Mouse (Mus musculus) gastrocnemius, adult 8-10 months (tissue): ENCODE results near the gene Eefsec. TPM values are rescaled to one million over a fixed set of nuclear protein-coding genes. Genes with fewer than 3 reads are reported as not detected.

Experiments used
- DNase-seq, 2 experiments: peaks; one replicate each; pipeline ENCODE4 v3.0.0; 2022; ENCODE audit warnings: low spot score in 2 of 2
- total RNA-seq, 4 experiments: library from RNA; stranded (reverse); gene quantifications; 2 replicates each; pipeline ENCODE4 v1.2.4; 2022

Gene Eefsec
- total RNA-seq, 4 experiments from 2014 or later, result 7.3 to 9.4 (median 8.7) TPM

GRCm38 (mm10) chr6:88416130-88416758, 30.1 kb downstream of the Eefsec start:
- no peak for DNase-seq

GRCm38 (mm10) chr6:88412604-88413003, 33.7 kb downstream of the Eefsec start:
- DNase-seq, result no peak

GRCm38 (mm10) chr6:88409492-88409891, 36.8 kb downstream of the Eefsec start:
- DNase-seq, result no peak

- DNase-seq, result no peak
Measured at GRCm38 (mm10) chr6:88400451-88400850, 45.9 kb downstream of the Eefsec start.

- DNase-seq, result no peak
Measured at GRCm38 (mm10) chr6:88397985-88398384, 48.4 kb downstream of the Eefsec start.

- peak; percentile 25 to 47 for DNase-seq
Measured at GRCm38 (mm10) chr6:88388946-88389345, 57.4 kb downstream of the Eefsec start.

GRCm38 (mm10) chr6:88387836-88388724, 58.3 kb downstream of the Eefsec start:
- no peak for DNase-seq

GRCm38 (mm10) chr6:88384420-88385053, 61.8 kb downstream of the Eefsec start:
- no peak for DNase-seq

- DNase-seq, result no peak
Measured at GRCm38 (mm10) chr6:88383734-88384133, 62.6 kb downstream of the Eefsec start.

GRCm38 (mm10) chr6:88379756-88380155, 66.6 kb downstream of the Eefsec start:
- no peak for DNase-seq

GRCm38 (mm10) chr6:88378829-88379228, 67.5 kb downstream of the Eefsec start:
- DNase-seq, result no peak

- DNase-seq, result no peak
Measured at GRCm38 (mm10) chr6:88374247-88374646, 72.1 kb downstream of the Eefsec start.

GRCm38 (mm10) chr6:88369851-88370635, 76.3 kb downstream of the Eefsec start:
- peak; percentile 34 to 36 for DNase-seq

GRCm38 (mm10) chr6:88363475-88364012, 82.8 kb downstream of the Eefsec start:
- DNase-seq, result no peak

- no peak for DNase-seq
Measured at GRCm38 (mm10) chr6:88361096-88361495, 85.2 kb downstream of the Eefsec start.

GRCm38 (mm10) chr6:88358210-88358609, 88.1 kb downstream of the Eefsec start:
- DNase-seq, result no peak

- no peak for DNase-seq
Measured at GRCm38 (mm10) chr6:88355866-88356265, 90.5 kb downstream of the Eefsec start.

- DNase-seq, result no peak
Measured at GRCm38 (mm10) chr6:88352541-88352940, 93.8 kb downstream of the Eefsec start.

- peak; percentile 12 to 45 for DNase-seq
Measured at GRCm38 (mm10) chr6:88346776-88347175, 99.6 kb downstream of the Eefsec start.

GRCm38 (mm10) chr6:88345311-88345710, 101.0 kb downstream of the Eefsec start:
- DNase-seq, result no peak
